Mouse (Mus musculus) urinary bladder, postnatal 36 days (tissue): ENCODE measurements at regions not wholly inside any gene's neighbourhood (a gene's known extent, or its start where the extent isn't known, plus 50 kb on each side); places are given as distances from the start of the nearest gene placed in this dataset.

Experiments
- DNase-seq, 2 experiments: peaks; one replicate each; pipeline ENCODE4 v3.0.0; 2022; ENCODE audit warnings: low spot score in 2 of 2, mixed read lengths in 1 of 2

DNA sequence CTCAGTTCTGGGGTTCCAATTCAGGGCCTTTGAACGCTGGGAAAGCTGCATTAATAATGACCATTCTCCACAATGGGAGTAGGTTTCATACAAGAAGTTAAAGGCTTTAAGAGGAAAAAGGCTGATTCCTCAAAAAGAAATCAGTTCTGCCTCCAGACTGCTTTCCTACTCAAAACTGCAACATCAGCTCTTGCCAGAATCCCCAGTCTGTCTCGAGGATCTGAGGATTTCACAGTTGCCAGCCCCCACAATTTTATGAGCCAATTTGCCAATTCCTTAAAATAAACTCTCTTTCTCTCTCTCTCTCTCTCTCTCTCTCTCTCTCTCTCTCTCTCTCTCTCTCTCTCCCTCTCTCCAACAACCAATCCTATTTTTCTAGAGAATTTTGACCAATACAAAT is 51.3 kb upstream of the Nhs start:
- DNase-seq, result no peak
